Mouse (Mus musculus): ENCODE measurements around the gene Nsmf.

Nsmf gene

GRCm38 (mm10) chr2:25054221-25055067, at the start of gene Nsmf:
Gene Nsmf, plus strand, starts transcription at chr2:25054355.
- peak; percentile 29 for DNase-seq (ENCODE audit: low read depth, low spot score)

DNA sequence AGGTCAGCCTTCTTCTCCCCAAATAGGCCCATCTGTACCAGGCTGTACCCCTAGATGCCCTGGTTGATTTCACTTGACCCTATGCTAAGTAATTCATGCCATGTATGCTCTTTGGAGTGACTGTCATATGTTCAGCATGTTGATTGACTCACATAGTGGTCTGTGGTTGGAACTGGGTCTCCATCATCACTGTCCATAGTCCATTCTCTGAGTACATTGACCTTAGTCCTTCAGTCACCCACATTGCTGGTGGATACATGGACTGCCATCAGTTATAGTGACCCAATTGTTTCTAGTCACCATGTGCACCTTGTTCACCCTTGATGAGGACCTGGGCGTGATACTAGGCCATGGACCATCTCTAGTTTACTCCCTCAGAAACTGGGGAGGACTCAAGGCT, 47.4 kb upstream of the Nsmf start:
- DNase-seq (ENCODE audit: low read depth, low spot score) = no peak

DNA sequence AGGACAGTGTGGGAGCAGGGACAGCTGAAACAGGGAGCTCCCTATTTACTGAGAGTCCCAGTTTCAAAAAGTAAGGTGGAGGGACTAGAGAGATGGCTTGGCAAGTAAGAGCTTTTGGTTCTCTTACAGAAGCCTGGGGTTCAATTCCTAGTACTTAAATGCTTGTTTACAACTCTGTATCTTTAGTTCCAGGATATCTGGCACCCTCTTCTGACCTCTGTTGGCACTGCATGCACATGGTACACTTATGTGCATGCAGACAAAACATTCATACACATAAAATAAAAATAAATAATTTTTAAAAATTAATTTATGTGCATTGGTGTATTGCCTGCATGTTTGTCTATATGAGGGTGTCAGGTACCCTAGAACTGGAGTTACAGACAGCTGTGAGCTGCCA, 45.9 kb upstream of the Nsmf start:
- DNase-seq (ENCODE audit: low read depth, low spot score) = peak; percentile 23

- DNase-seq (ENCODE audit: low read depth, low spot score) = peak; percentile 45
Observed at GRCm38 (mm10) chr2:25022678-25023077, 31.5 kb upstream of the Nsmf start.

- peak; percentile 42 for DNase-seq (ENCODE audit: low read depth, low spot score)
Observed at GRCm38 (mm10) chr2:25025109-25025508, 29.0 kb upstream of the Nsmf start.

GRCm38 (mm10) chr2:25034994-25035393, 19.2 kb upstream of the Nsmf start:
- no peak for DNase-seq (ENCODE audit: low read depth, low spot score)

GRCm38 (mm10) chr2:25040089-25040488, 14.1 kb upstream of the Nsmf start:
- no peak for DNase-seq (ENCODE audit: low read depth, low spot score)

GRCm38 (mm10) chr2:25050921-25051320, 3.2 kb upstream of the Nsmf start:
- DNase-seq (ENCODE audit: low read depth, low spot score) = no peak

DNA sequence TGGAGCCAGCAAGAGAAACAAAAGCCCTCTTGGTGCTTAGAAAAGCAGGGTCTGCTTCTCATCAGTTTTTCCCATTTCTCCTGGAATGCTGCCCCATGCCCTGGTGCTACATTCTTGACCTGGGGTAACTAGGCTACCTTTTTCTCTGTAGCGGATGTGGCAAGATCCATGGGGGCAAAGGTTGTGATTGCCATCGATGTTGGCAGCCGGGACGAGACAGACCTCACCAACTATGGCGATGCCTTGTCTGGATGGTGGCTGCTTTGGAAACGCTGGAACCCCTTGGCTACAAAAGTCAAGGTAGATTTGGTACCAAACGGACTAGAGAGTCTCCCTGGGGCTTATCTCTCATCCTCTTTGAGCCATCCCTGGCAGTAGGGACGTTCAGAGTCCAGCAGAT, 2.7 kb upstream of the Nsmf start:
- no peak for DNase-seq (ENCODE audit: low read depth, low spot score)

GRCm38 (mm10) chr2:25053101-25053500, 1.1 kb upstream of the Nsmf start:
- DNase-seq (ENCODE audit: low read depth, low spot score) = no peak

DNA sequence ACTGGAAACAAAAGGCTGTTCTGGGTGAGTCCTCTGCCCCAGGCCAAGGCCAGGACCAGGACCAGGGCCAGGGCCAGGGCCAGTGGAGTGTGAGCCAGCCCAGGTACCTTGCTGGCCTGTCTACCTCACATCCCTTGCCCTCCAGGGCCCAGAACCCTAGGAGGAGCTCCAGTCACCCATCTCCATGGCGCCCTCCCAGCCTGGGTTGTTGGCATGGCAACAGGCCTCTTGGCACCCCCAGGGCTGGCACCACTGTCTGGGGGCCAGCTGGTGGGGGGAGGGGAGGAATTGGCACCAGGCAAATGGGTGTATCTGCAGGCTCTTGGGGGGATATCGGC, 882 bp downstream of the Nsmf start:
- no peak for DNase-seq (ENCODE audit: low read depth, low spot score)

DNA sequence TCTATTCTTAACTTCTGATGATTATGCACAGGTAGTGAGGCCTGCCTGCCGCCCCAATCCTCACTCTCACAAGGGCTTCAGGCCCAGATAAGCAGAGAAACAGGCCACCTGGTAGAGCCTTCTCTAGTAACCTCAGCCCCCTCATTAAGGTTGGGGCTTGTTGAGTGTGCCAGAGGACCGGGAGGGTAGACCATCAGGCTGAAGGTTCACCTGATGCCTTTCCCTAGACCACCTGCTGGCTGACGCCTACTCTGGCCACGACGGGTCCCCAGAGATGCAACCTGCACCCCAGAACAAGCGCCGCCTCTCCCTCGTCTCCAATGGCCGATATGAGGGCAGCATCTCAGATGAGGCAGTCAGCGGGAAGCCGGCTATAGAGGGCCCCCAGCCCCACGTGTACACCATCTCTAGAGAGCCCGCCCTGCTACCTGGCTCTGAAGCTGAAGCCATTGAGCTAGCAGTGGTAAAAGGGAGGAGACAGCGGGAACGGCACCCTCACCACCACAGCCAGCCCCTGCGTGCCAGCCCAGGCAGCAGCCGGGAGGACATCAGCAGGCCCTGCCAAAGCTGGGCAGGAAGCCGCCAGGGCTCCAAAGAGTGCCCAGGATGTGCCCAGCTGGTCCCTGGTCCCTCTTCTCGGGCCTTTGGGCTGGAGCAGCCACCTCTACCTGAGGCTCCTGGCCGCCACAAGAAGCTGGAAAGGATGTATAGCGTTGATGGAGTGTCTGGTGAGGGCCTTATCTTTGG, 1.4 kb downstream of the Nsmf start:
- no peak for DNase-seq (ENCODE audit: low read depth, low spot score)

- DNase-seq (ENCODE audit: low read depth, low spot score) = no peak
Observed at GRCm38 (mm10) chr2:25058926-25059325, 4.8 kb downstream of the Nsmf start.

GRCm38 (mm10) chr2:25063523-25063922, 9.4 kb downstream of the Nsmf start:
- DNase-seq (ENCODE audit: low read depth, low spot score) = no peak

DNA sequence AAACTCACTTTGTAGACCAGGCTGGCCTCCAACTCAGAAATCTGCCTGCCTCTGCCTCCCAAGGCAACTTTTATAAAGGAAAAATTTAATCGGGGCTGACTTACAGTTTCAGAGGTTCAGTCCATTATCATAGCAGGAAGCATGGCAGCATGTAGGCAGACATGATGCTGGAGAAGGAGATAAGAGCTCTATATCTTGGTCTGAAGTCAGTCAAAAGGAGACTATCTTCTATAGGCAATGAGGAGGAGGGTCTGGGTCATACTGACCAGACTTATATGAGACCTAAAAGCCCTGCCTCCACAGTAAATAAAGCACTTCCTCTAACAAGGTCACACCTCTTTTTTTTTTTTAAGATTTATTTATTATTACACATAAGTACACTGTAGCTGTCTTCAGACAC, 10.1 kb downstream of the Nsmf start:
- no peak for DNase-seq (ENCODE audit: low read depth, low spot score)

DNA sequence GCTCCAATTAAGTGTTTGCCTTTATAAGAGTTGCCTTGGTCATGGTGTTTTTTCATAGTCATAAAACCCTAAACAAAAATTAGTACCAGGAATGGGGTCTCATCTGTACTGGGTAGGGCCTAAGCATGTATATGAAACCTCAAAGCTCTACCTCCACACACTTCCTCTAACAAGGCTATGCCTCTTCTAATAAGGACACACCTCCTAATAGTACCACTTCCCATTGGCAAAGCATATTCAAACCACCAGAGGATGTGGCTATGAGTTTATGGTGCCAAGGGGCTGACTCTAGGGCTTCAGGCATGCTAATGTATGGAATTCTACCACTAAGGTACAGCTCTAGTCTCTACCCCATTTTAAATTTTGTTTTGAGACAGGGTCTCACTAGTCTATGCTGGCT, 11.4 kb downstream of the Nsmf start:
- DNase-seq (ENCODE audit: low read depth, low spot score) = no peak

- no peak for DNase-seq (ENCODE audit: low read depth, low spot score)
Observed at GRCm38 (mm10) chr2:25066552-25066951, 12.4 kb downstream of the Nsmf start.

- no peak for DNase-seq (ENCODE audit: low read depth, low spot score)
Observed at GRCm38 (mm10) chr2:25069537-25069936, 15.4 kb downstream of the Nsmf start.

- no peak for DNase-seq (ENCODE audit: low read depth, low spot score)
Observed at GRCm38 (mm10) chr2:25072398-25072797, 18.2 kb downstream of the Nsmf start.

- DNase-seq (ENCODE audit: low read depth, low spot score) = no peak
Observed at GRCm38 (mm10) chr2:25075506-25075905, 21.4 kb downstream of the Nsmf start.

- no peak for DNase-seq (ENCODE audit: low read depth, low spot score)
Observed at GRCm38 (mm10) chr2:25078967-25079366, 24.8 kb downstream of the Nsmf start.

DNA sequence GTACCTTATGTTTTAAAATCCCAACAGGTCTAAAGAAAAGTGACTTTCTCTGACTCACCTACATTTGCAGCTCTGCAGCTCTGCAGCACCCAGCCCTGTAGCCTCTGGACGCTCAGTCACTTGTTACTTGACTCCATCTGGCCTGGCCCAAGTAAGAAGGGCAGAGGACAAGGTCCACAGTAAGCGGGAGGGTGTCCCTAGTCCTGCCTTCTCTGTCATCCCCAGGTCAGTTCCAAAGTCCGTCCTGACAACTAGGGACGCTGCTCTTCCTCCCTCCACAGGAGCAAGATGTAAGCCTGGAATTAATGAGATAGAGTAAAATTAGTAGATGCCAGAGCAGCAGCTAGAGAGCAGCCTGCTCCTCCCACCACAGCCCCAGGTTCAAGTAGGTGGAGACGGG, 25.9 kb downstream of the Nsmf start, which contains the start of gene Entpd8:
Gene Entpd8 (plus strand): TSS at position 229 of the 400 bp plus-strand sequence.
- DNase-seq (ENCODE audit: low read depth, low spot score) = no peak

- DNase-seq (ENCODE audit: low read depth, low spot score) = no peak
Observed at GRCm38 (mm10) chr2:25083697-25084096, 29.5 kb downstream of the Nsmf start.

All from ES-CJ7 (cell line).